Mouse (Mus musculus) ES-E14 (cell line): ENCODE measurements around the gene Endou. TPM values are rescaled to one million over a fixed set of nuclear protein-coding genes. Genes with fewer than 3 reads are reported as not detected.

Source experiments
- DNase-seq: peaks from one replicate; pipeline ENCODE4 v3.0.0-alpha.2; 2013; ENCODE audit warnings: low read depth, low spot score
- H3K27ac ChIP-seq: 2 replicates; pipeline ENCODE4 v1.5.1; 2012; ENCODE audit warnings: low read depth, mild to moderate bottlenecking, low read length, moderate library complexity, mixed read lengths; ENCODE audit not compliant: poor library complexity, insufficient read depth, severe bottlenecking
- H3K36me3 ChIP-seq: 2 replicates; pipeline ENCODE4 v1.6.1; 2012; ENCODE audit warnings: mild to moderate bottlenecking, low read length, moderate library complexity, mixed read lengths; ENCODE audit not compliant: control insufficient read depth, poor library complexity, insufficient read depth, severe bottlenecking
- H3K4me1 ChIP-seq, 2 experiments: fragments of 150-350 bp in 1 of 2; sonication (generic) in 1 of 2; 2 replicates each; pipeline ENCODE4 v1.6.1; 2012; ENCODE audit warnings: low read length in 2 of 2, mild to moderate bottlenecking in 1 of 2, mixed read lengths in 1 of 2; ENCODE audit not compliant: control insufficient read depth in 2 of 2, insufficient read depth in 2 of 2, poor library complexity in 1 of 2
- H3K4me3 ChIP-seq, 2 experiments: fragments of 150-350 bp in 1 of 2; sonication (generic) in 1 of 2; 2 replicates each; pipeline ENCODE4 v1.5.1; 2012; ENCODE audit warnings: low read length in 2 of 2, low read depth in 1 of 2, mild to moderate bottlenecking in 1 of 2, mixed read lengths in 1 of 2; ENCODE audit not compliant: insufficient read depth in 1 of 2, poor library complexity in 1 of 2, severe bottlenecking in 1 of 2
- H3K9ac ChIP-seq: 2 replicates; pipeline ENCODE4 v1.6.1; 2012; ENCODE audit warnings: low read depth, mild to moderate bottlenecking, low read length, mixed read lengths; ENCODE audit not compliant: poor library complexity, insufficient read depth, severe bottlenecking
- H3K9me3 ChIP-seq: fragments of 150-350 bp; sonication (generic); 2 replicates; pipeline ENCODE4 v1.6.1; 2012; ENCODE audit warnings: low read depth, mild to moderate bottlenecking, low read length; ENCODE audit not compliant: control insufficient read depth, insufficient read depth
- CHD2 ChIP-seq: IDR thresholded peaks from 2 replicates; pipeline ENCODE4 v1.6.1; 2014; ENCODE audit warnings: mild to moderate bottlenecking, low read depth, low read length, inconsistent platforms
- HCFC1 ChIP-seq: IDR thresholded peaks from 2 replicates; pipeline ENCODE4 v1.6.1; 2012; ENCODE audit warnings: low read length, inconsistent platforms, borderline replicate concordance; ENCODE audit not compliant: insufficient read depth
- MAFK ChIP-seq: IDR thresholded peaks from 2 replicates; pipeline ENCODE4 v1.6.1; 2014; ENCODE audit warnings: mild to moderate bottlenecking, low read depth, low read length, inconsistent platforms; ENCODE audit not compliant: insufficient read depth
- ZC3H11A ChIP-seq: IDR thresholded peaks from 2 replicates; pipeline ENCODE4 v1.6.1; 2012; ENCODE audit warnings: low read depth, mild to moderate bottlenecking, inconsistent platforms, low read length, borderline replicate concordance
- ZNF384 ChIP-seq: IDR thresholded peaks from 2 replicates; pipeline ENCODE4 v1.6.1; 2012; ENCODE audit warnings: low read depth, low read length, inconsistent platforms
- in situ Hi-C, 2 experiments: fragments of 600-800 bp; cut with MboI; formaldehyde crosslinking; loops; one replicate each; pipeline ENCODE4 v1.15.1; 2025; ENCODE audit warnings: low sequenced_read_pairs in 2 of 2, inconsistent platforms in 1 of 2; ENCODE audit not compliant: unreplicated experiment in 2 of 2
- total RNA-seq: library from RNA; depleted of rRNA; stranded (reverse); fragments of 300-350 nt; gene quantifications from 2 replicates; pipeline ENCODE4 v1.2.3, GENCODE M21; 2012

Gene Endou
- total RNA-seq, 1 experiment, result 0.31 TPM

DNA sequence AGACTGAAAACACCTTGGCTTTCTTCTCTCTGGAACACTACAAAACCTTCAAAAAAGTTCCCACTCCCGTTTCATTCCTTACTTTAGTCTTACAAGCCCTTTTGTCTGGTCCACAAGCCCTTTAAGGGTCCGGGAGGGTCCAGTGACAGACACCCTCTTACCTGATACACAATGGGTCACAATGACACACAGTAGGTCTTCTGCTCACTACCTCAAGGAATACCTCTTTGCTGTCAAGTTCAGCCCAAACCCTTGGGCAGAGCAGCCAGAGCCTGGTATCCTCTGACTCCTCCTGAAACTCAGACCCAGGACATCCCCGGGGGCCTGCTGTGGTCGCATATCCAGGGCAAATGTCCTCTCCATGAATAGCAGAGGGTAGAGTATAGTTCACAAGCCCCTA lies 17.8 kb upstream of the Endou start:
- Histone ChIP-seq H3K36me3 (no peaks in the 10 kb centered on the region; the same call in 1 of the 2 replicates), H3K4me1 (peaks cover 0 to 5% of the 10 kb centered on the region in 2 experiments; a peak in 1 of 4 replicates), H3K27ac (no peak overlapping the region), H3K4me3 (no peak overlapping the region), H3K9me3 (no peaks in the 10 kb centered on the region), H3K9ac (no peak overlapping the region)
- no peak for DNase-seq
- in situ Hi-C loops, result no loop called here
- no peak for TF ChIP-seq ZC3H11A
- no peak for TF ChIP-seq CHD2
- TF ChIP-seq MAFK, result no peak
- TF ChIP-seq ZNF384, result no peak
- no peak for TF ChIP-seq HCFC1

DNA sequence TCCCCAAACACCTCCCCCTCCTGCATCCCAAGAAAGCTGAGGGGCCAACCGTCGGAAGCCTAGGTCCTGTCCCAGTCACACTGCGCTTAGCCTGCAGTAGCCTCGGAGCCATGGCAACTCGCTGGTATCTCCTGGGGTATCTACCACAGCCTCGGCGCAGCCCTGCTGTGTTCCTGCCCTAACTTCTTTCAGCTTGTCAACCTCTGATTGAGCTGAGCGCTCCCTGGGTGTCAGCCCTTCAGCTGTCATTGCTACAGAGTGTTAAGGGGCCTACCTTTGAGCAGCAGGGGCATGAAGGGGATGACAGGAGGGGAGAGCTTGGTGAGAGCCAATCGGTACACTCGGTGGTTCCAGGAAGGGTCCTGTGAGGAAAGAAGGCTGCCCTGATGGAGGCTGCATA lies 17.2 kb upstream of the Endou start:
- DNase-seq, result no peak
- no peak overlapping the region for H3K27ac ChIP-seq
- no peak overlapping the region for H3K4me3 ChIP-seq
- H3K36me3 ChIP-seq, result no peaks in the 10 kb centered on the region; the same call in 1 of the 2 replicates
- no peaks in the 10 kb centered on the region for H3K9me3 ChIP-seq
- H3K4me1 ChIP-seq, result no peaks in the 10 kb centered on the region
- TF ChIP-seq ZNF384 (no peak), ZC3H11A (no peak), CHD2 (no peak), HCFC1 (no peak), MAFK (no peak)
- H3K9ac ChIP-seq, result no peak overlapping the region
- in situ Hi-C loops, result no loop called here

DNA sequence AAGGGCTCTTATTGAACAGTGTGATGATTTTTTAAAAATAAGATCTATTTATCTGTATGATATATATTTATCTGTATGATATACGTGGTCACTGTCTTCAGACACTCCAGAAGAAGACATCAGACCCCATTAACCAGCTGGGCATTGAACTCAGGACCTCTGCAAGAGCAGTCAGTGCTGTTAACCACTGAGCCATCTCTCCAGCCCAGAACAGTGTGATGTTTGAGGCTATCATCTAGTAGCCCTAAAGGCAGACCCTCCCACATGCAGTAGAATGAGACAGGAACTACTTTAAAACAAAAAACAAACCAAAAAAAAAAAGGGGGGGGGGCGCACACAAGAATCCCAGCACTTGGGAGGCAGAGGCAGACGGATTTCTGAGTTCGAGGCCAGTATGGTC lies 16.3 kb upstream of the Endou start:
- Histone ChIP-seq H3K9me3 (no peaks in the 10 kb centered on the region), H3K36me3 (no peaks in the 10 kb centered on the region; the same call in 1 of the 2 replicates), H3K4me1 (no peaks in the 10 kb centered on the region), H3K9ac (no peak overlapping the region), H3K27ac (no peak overlapping the region), H3K4me3 (no peak overlapping the region)
- DNase-seq, result no peak
- TF ChIP-seq ZC3H11A (no peak), HCFC1 (no peak), ZNF384 (no peak), CHD2 (no peak), MAFK (no peak)
- in situ Hi-C loops, result no loop called here

DNA sequence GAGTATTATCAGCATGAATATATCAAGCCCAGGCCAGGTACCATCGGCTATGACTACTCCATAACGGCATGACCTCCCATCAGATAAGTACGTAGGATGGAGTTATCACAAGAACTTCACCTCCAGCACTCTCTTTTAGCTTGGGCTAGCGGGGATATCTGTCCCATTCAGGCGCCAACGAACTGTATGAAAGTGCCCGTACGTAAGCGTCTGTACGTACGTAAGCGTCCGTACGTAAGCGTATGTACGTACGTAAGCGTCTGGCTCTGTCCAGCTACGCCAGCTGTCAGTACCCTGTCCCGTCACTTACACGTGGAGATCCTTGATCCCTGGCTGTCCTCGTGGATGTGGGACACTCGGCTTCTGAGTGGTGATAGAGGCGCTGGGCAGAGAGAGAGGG lies 15.6 kb upstream of the Endou start:
- no peak for DNase-seq
- Histone ChIP-seq H3K4me3 (no peak overlapping the region), H3K9ac (no peak overlapping the region), H3K9me3 (no peaks in the 10 kb centered on the region), H3K27ac (no peak overlapping the region), H3K36me3 (no peaks in the 10 kb centered on the region; the same call in 1 of the 2 replicates), H3K4me1 (no peaks in the 10 kb centered on the region)
- no peak for TF ChIP-seq ZNF384
- no peak for TF ChIP-seq CHD2
- TF ChIP-seq MAFK, result no peak
- TF ChIP-seq ZC3H11A, result no peak
- TF ChIP-seq HCFC1, result no peak
- in situ Hi-C loops, result no loop called here

DNA sequence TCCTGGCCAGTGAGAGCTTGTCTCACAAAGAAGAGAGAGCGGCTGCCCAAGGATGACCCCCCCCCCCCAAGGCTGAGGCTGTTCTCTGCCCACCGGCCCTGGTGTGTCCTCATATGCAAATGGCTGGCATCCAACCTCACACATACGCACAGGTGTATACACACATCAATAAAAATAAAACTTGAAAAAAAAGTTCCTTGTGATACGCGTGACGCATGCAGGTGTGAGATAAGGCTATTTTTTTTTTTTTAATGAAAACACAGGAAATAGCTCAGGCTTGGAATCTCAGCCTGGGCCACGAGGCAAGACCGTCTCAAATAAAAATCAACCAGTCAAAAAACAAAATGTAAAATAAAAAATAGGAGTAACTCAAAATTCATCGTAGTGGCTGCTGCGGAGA lies 15.1 kb upstream of the Endou start:
- H3K27ac ChIP-seq, result no peak overlapping the region
- H3K9me3 ChIP-seq, result no peaks in the 10 kb centered on the region
- in situ Hi-C loops, result no loop called here
- no peaks in the 10 kb centered on the region; the same call in 1 of the 2 replicates for H3K36me3 ChIP-seq
- H3K4me3 ChIP-seq, result no peak overlapping the region
- H3K4me1 ChIP-seq, result no peaks in the 10 kb centered on the region
- no peak overlapping the region for H3K9ac ChIP-seq
- DNase-seq, result no peak
- TF ChIP-seq CHD2, result no peak
- no peak for TF ChIP-seq ZC3H11A
- no peak for TF ChIP-seq MAFK
- no peak for TF ChIP-seq ZNF384
- no peak for TF ChIP-seq HCFC1
